Mouse (Mus musculus) kidney, embryonic 14.5 days (tissue): ENCODE measurements around the gene Cckar. TPM values are rescaled to one million over a fixed set of nuclear protein-coding genes. Genes with fewer than 3 reads are reported as not detected.
A peak's percentile ranks its signal among the peaks of the same experiment; 100 is the strongest.
"Not testable (repeated sequence)": the region's sequence is repeated elsewhere in the genome, so short reads cannot be mapped to it uniquely, and the experiment has no call there.

Experiments used
- ATAC-seq: fragments of 200-750 bp; cut with Nextera tagmentation; 2 replicates; pipeline ENCODE4 v1.8.0; 2017; ENCODE audit warnings: moderate number of reproducible peaks, mild to moderate bottlenecking, moderate TSS enrichment, moderate library complexity; ENCODE audit not compliant: low FRiP score, low TSS enrichment
- H3K27ac ChIP-seq: fragments of 300-500 bp; sonication (generic); 2 replicates; pipeline ENCODE4 v1.5.1; 2014; ENCODE audit warnings: low read depth, mild to moderate bottlenecking, low read length, moderate library complexity, mixed read lengths
- H3K27me3 ChIP-seq: fragments of 300-500 bp; sonication (generic); 2 replicates; pipeline ENCODE4 v1.6.1; 2014; ENCODE audit warnings: mild to moderate bottlenecking, low read length; ENCODE audit not compliant: control insufficient read depth, insufficient read depth
- H3K36me3 ChIP-seq: fragments of 300-500 bp; sonication (generic); 2 replicates; pipeline ENCODE4 v1.6.1; 2014; ENCODE audit warnings: low read length, mixed read lengths; ENCODE audit not compliant: control insufficient read depth, insufficient read depth
- H3K4me1 ChIP-seq: fragments of 300-500 bp; sonication (generic); 2 replicates; pipeline ENCODE4 v1.6.1; 2014; ENCODE audit warnings: low read length, mixed read lengths; ENCODE audit not compliant: control insufficient read depth, insufficient read depth
- H3K4me2 ChIP-seq: fragments of 300-500 bp; sonication (generic); replicated peaks from 2 replicates; pipeline ENCODE4 v1.6.1; 2014; ENCODE audit warnings: low read depth, mild to moderate bottlenecking, low read length
- H3K4me3 ChIP-seq: fragments of 300-500 bp; sonication (generic); 2 replicates; pipeline ENCODE4 v1.5.1; 2014; ENCODE audit warnings: mild to moderate bottlenecking, low read length
- H3K9ac ChIP-seq: fragments of 300-500 bp; sonication (generic); 2 replicates; pipeline ENCODE4 v1.6.1; 2014; ENCODE audit warnings: low read depth, mild to moderate bottlenecking, low read length, moderate library complexity
- H3K9me3 ChIP-seq: fragments of 300-500 bp; sonication (generic); 2 replicates; pipeline ENCODE4 v1.6.1; 2016; ENCODE audit warnings: low read length; ENCODE audit not compliant: control insufficient read depth
- WGBS: fragments of 180-500 bp; shearing (Covaris S2); extraction: QIAGEN DNeasy Blood & Tissue Kit; methylation state at CpG from one replicate; pipeline ENCODE4 v1.1.7; 2014; 5-methylcytosine and 5-hydroxymethylcytosine counted together
- polyA plus RNA-seq: library from polyadenylated mRNA; unstranded; fragments of >200 nt; fragmentation: Nextera tagmentation; extraction: Ambion mirVana; gene quantifications from 2 replicates; pipeline ENCODE4 v1.2.1, GENCODE M21; 2014

Cckar gene
- polyA plus RNA-seq, 1 experiment from 2014 or later: 1.2 TPM

DNA sequence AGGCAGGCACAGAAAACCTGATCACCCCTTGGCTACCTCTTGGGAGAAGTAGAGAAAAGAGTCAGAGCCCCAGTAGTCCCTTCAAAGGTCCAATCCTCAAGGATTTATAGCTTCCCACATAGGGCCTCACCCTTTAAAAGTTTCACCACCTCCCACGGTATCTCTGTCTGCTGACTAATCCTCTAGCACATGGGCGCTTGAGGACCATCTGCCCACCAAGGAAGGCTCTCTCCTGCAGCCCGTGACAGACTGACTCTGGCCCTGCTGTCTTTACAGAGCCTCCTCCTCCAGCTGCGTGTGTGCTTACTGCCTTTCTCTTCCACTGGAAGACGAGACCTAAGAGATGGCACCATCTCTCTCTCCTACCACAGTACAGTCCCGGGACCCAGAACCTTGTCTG, 27.9 kb downstream of the Cckar start:
- whole genome bisulfite sequencing: 38% methylated on average over 6 of the region's 6 CpGs
- no peaks in the 10 kb centered on the region for H3K36me3 ChIP-seq
- no peak overlapping the region for H3K27ac ChIP-seq
- no peak overlapping the region for H3K4me2 ChIP-seq
- no peak overlapping the region for H3K4me3 ChIP-seq
- H3K4me1 ChIP-seq: no peaks in the 10 kb centered on the region
- no peaks in the 10 kb centered on the region for H3K9me3 ChIP-seq
- no peaks in the 10 kb centered on the region for H3K27me3 ChIP-seq
- ATAC-seq: no peak
- H3K9ac ChIP-seq: no peak overlapping the region

DNA sequence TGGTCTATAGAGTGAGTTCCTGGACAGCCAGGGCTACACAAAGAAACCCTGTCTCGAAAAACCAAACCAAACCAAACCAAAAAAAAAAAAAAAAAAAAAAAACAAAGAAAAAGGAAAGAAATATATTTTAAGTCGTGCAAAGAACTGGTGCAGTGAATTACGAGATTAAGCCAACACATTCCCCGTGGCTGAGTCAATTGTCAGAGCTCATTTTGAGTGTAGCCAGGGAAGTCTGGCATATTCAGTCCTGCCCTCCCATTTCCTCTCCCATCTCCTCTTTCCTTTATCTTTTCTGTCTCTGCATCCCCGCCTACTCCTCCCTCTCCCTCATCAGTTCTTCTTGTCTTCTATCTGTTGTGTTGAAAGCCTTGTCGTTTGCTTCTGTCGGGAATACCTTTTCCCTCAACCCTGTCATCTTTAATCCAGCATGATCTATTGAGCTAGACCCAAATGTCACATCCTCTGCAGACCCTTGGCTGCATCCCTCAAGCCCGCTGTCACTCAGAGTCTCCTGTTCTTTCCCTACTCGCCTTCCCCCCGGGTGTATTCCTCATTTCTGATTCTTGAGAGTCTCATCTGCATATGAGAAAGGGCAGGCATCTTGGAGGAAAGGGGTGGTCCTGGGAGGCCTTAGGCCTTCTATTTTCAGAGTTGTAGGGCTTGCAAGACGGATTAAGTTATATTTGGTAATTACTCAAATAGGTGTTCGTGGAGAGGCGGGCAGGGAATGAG, 29.3 kb downstream of the Cckar start:
- 52% methylated on average over 13 of the region's 13 CpGs for WGBS
- Histone ChIP-seq H3K36me3 (no peaks in the 10 kb centered on the region), H3K9ac (no peak overlapping the region), H3K4me2 (no peak overlapping the region), H3K4me1 (no peaks in the 10 kb centered on the region), H3K4me3 (no peak overlapping the region), H3K27ac (no peak overlapping the region), H3K9me3 (no peaks in the 10 kb centered on the region), H3K27me3 (no peaks in the 10 kb centered on the region)
- no peak for ATAC-seq

DNA sequence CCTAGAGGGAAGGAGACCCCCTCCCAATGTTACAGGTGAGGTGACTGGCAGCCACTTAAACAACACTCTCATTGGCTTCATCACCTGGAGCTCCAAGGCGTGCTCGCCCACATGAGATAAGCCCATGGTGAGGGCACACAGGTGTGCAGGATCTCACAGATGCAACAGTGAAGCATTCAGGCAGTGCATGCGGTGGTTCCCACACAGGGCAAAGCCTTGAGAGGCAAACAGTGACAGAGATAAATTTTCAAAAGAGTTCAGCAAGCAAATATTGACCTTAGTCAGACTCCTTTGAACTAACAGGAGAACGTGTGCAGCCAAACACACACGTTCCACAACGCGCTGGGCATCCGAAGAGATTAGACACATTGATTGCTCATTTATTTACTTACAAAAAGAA, 30.8 kb downstream of the Cckar start:
- Histone ChIP-seq H3K4me1 (no peaks in the 10 kb centered on the region), H3K9me3 (no peaks in the 10 kb centered on the region), H3K9ac (no peak overlapping the region), H3K36me3 (no peaks in the 10 kb centered on the region), H3K4me3 (no peak overlapping the region), H3K27ac (no peak overlapping the region), H3K4me2 (no peak overlapping the region), H3K27me3 (no peaks in the 10 kb centered on the region)
- 80% methylated on average over 8 of the region's 8 CpGs for WGBS
- ATAC-seq: no peak

DNA sequence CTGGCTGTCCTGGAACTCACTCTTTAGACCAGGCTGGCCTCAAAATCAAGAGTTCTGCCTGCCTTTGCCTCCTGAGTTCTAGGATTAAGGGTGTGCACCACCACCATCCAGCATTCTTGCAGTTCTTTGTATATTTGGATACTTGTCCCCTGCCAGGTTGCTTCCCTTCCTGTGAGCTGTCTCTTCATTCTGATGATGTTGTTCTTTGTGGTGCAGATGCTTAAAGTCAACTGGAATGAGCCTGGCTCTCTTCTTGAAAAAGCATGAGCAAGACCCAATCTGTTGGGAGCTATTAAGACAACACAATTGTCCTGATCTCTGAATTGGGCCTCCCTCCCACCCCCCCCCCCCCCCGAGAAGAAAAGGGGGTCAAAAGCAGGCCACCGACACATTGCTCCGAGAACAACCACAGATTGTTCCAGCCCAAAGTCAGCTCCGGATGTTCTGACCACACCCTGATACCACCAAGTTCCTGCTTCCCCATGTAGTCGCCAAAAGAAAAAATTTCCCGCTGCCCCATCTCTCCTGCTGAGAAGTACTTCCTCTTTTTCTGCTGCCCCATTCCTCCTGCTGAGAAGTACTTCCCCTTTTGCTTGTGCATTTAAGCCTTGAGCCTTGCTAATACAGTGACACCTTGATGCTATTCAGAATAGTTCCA, 33.9 kb downstream of the Cckar start:
- H3K4me2 ChIP-seq, H3K27ac ChIP-seq, H3K36me3 ChIP-seq, H3K27me3 ChIP-seq, H3K9me3 ChIP-seq, H3K4me1 ChIP-seq, H3K9ac ChIP-seq, H3K4me3 ChIP-seq, ATAC-seq: not testable (repeated sequence)
- 93% methylated on average over 5 of the region's 6 CpGs for WGBS

DNA sequence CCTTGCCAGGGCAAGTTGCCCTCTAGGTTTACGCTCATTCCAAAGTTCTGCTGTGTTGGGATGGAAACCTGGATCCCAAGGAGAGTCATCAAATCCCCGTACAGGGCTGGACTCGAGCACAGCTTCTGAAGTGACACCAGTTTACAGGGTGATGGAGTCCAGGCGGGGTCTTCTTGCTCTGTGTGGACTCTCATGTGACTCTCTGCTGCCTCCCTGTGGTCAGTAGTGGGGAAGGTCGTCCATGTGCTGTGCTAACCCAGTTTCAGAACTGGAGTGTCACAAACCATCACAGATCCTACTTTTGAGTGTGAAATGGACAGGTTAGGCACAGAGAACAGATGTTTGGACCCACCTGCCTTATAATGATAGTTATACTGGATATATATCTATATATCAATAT, 35.2 kb downstream of the Cckar start:
- H3K27ac ChIP-seq: no peak overlapping the region
- no peak overlapping the region for H3K4me3 ChIP-seq
- 19% methylated on average over 5 of the region's 5 CpGs for WGBS
- H3K4me1 ChIP-seq: no peaks in the 10 kb centered on the region
- H3K4me2 ChIP-seq: no peak overlapping the region
- H3K9me3 ChIP-seq: no peaks in the 10 kb centered on the region
- no peaks in the 10 kb centered on the region for H3K36me3 ChIP-seq
- no peaks in the 10 kb centered on the region for H3K27me3 ChIP-seq
- no peak overlapping the region for H3K9ac ChIP-seq
- peak; percentile 87 for ATAC-seq

DNA sequence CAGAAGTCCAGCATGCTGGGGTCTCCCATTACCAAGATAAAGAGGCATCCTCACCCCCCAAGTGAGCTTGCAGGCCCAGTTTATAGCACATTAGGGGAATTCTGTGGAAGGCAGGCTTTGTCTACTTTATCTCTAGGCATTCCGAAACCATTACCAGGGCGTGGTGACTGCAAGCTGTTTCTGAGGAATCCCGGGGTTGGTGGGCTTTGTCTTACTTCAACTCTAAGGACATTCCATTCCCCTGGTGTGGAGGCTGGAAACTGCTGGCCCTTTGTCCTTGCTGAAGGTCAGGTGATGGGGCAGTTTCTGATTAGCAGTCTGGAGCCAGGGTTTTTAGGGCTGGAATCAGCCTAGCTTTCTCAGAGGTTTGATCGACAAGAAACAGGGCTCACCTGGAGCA, 36.0 kb downstream of the Cckar start:
- Histone ChIP-seq H3K36me3 (no peaks in the 10 kb centered on the region), H3K4me3 (no peak overlapping the region), H3K4me2 (no peak overlapping the region), H3K27me3 (no peaks in the 10 kb centered on the region), H3K9ac (no peak overlapping the region), H3K4me1 (no peaks in the 10 kb centered on the region), H3K9me3 (no peaks in the 10 kb centered on the region), H3K27ac (no peak overlapping the region)
- ATAC-seq: no peak
- 84% methylated on average over 4 of the region's 4 CpGs for WGBS

DNA sequence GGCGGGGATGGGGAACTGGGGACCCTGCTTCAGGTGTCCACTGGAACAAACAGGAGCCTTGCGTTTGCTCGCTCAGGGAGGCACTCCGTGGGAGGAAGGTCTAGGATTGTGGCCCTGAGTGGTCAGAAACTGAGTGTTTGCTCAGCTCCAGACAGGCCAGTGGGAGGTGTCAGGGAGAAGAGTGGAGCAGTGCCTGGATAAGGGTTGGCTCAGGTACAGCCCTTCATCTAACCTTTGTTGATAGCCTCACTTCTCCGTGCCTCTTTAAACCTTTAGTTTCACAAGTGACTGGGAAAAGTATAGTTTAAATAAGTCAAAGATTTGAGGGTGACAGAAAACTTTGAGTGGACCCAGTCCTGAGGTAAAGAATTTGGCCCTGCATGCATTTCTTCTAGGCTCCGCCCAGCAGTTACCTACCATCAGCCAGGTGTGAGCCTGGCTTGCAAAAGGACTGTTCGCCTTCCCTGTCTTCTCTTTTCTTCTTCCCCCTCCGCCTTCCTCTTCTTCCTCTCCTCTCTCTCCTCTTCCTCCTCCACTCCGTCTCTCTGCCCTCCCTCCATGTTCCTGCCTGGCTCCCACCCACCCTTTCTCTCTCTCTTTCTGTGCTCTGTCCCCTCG, 37.1 kb downstream of the Cckar start:
- WGBS: 78% methylated on average over 10 of the region's 10 CpGs
- Histone ChIP-seq H3K4me3 (no peak overlapping the region), H3K4me1 (no peaks in the 10 kb centered on the region), H3K9me3 (no peaks in the 10 kb centered on the region), H3K9ac (no peak overlapping the region), H3K36me3 (no peaks in the 10 kb centered on the region), H3K4me2 (no peak overlapping the region), H3K27ac (no peak overlapping the region), H3K27me3 (no peaks in the 10 kb centered on the region)
- ATAC-seq: no peak

DNA sequence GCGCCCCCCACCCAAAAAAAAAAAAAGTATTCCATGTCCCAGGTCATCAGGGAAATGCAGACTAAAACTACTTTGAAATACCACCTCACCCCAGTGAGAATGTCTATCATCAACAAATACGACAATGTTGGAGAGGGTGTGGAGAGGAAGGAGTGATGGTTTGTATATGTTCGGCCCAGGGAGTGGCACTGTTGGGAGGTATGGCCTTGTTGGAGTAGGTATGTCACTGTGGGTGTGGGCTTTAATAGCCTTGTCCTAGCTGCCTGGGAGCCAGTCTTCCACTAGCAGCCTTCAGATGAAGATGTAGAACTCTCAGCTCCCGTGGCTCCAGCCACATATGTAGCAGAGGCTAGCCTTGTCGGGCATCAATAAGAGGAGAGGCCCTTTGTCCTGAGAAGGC, 39.5 kb downstream of the Cckar start:
- Histone ChIP-seq H3K4me2 (no peak overlapping the region), H3K9ac (no peak overlapping the region), H3K4me1 (no peaks in the 10 kb centered on the region), H3K27me3 (no peaks in the 10 kb centered on the region), H3K4me3 (no peak overlapping the region), H3K27ac (no peak overlapping the region), H3K9me3 (no peaks in the 10 kb centered on the region), H3K36me3 (no peaks in the 10 kb centered on the region)
- 89% methylated on average over 5 of the region's 5 CpGs for WGBS
- no peak for ATAC-seq

DNA sequence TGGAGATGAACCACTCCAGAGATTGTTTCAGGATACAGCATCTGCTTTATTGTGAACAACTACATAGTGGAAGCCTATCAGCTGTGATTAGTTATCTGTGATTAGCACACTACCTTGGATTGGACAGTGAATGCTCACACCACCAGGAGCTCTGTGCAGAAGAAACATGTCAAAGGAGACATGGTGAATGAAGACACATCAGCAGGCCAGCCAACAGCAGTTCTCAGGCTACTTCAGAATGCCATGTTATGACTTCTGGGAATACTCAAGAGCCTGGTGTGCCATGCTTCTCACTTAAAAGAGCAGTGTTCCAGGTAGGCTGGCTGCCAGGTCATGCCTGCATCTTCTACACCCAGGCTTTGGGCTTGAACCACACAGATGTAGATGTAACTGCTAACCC, 43.8 kb downstream of the Cckar start:
- Histone ChIP-seq H3K9ac (no peak overlapping the region), H3K4me2 (no peak overlapping the region), H3K27ac (no peak overlapping the region), H3K9me3 (no peaks in the 10 kb centered on the region), H3K27me3 (no peaks in the 10 kb centered on the region), H3K4me3 (no peak overlapping the region), H3K4me1 (no peaks in the 10 kb centered on the region), H3K36me3 (no peaks in the 10 kb centered on the region)
- ATAC-seq: no peak
